Mouse (Mus musculus) Muller cell, postnatal 12 days (primary cell): ENCODE data around the gene Fscn1.

Source experiments
- DNase-seq: peaks from one replicate; pipeline ENCODE4 v3.0.0-alpha.2; 2015; ENCODE audit errors: inconsistent ontology term

Gene Fscn1

DNA sequence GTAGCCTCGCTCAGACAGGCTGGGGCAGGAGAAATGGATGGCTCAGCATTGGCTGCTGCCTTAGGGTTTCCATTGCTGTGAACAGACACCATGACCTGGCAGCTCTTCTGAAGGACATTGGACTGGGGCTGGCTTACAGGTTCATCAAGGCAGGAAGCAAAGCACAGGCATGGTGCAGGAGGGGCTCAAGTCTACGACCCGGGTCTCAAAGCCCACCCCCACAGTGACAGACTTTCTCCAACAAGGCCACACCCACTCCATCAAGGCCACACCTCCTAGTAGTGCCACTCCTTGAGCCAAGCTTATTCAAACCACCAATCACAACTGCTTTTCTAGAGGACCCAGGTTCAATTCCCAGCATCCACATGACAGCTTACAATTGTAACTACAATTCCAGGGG lies 13.8 kb downstream of the Fscn1 start:
- DNase-seq: no peak

DNA sequence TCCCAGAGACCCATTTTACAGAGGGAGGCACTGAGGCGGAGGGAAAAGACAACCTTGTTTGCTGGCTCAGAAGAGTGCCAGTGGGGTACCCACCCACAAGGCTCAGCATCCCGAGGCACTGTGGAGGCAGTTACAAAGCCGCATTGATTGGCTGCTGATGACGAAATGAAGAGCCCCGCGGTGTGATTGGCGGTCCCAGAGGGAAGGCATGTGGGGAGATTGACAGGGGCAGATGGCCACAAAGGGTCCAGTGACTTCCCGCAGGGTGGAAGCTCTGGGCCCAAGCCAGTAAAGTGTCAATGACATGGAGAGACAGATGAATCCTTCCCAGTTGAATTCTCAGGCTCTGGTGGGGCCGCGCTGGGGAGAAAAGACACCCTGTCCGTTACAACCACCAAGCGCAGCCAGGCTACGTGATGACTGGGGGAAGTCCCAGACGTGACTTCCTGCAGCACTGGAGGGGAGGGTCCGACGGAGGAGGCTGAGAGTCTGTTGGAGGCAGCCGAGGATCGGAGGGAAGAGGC lies 14.5 kb downstream of the Fscn1 start:
- peak; percentile 83 for DNase-seq

DNA sequence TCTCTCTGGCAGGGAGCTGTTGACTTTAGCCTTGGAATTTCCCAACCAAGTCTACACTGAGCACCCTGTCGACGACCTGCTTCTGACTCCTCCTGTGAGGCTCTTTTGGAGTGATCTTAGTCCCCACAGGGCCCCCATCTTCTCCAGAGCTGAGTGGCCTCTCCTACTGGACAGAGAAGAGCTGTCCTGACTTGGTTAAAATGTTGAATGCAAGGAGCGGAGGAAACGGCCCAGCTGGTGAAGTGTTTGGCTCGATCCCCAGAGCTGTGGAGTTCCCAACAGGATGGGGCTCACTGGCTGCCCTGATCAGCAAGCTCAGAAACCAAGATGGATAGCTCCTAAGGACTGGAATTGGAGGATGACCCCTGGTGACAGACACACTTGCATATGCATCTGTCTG lies 16.4 kb downstream of the Fscn1 start:
- no peak for DNase-seq

DNA sequence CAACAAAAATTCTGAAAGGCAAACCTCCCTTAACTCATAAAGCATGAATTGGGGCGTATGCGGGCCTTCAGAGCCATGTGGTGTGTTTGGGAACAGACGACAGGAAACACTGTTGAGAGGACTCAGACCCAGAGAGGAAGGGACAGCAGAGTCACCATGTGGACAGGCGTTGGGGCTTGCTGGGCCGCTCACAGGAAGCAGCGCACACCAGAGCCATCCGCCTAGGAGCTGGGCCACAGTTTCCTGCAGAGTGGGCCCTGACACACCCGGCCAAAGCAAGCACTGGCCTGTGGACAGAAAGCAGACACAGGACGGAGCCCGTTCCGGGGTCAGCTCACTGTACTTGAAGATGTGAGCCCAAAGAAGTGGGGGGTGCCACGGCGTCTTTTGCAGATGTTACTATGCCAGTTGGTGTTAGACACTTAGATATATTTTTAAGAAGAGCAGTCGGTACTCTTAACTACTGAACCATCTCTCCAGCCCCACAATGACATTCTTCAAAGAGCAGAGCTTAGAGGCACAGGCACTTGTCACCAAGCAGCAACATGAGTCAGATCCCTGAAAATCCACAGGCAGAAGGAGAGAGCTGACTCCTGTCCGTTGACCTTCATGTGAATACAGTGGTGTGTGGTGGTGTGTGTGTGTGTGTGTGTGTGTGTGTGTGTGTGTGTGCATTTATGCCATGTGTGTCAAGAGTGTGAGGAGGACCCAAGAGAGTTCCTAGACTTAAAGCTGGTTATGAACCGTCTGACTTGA lies 22.1 kb downstream of the Fscn1 start:
- DNase-seq: no peak

DNA sequence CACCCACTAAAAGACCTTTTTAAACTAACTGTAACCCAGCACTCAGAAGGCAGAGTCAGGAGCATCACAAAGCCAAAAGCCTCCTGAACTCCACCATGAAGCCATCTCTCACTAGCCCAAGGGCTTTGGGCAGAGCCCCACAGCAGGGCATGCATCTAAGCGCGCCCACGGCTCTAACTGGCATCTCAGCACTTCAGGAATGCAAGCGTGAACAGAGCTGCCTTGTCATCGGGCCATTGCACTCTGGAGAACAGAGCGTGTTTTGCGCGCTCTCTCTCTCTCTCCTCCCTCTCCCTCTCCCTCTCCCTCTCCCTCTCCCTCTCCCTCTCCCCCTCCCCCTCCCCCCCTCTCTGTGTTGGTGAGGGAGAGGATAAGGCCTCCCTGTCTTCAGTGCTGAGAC lies 23.0 kb downstream of the Fscn1 start:
- peak; percentile 59 for DNase-seq

DNA sequence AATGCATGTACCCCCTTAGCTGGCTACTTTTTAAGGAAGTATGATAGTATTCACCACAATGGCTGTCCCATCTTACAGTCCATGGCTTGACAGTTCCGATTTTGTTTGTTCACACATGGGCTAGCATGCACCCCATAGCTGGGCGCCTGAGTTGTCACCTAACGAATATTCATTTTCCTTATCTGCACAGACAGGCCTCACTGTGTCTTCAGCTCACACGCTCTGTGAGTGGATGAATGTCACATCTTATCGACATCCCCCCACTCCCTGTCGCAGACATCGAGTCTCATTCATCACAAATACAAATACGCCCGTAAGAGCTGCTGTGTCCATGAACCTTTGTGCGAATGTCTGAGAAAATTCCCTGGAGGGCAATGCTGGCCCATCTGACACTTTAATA lies 24.1 kb downstream of the Fscn1 start:
- DNase-seq: no peak

DNA sequence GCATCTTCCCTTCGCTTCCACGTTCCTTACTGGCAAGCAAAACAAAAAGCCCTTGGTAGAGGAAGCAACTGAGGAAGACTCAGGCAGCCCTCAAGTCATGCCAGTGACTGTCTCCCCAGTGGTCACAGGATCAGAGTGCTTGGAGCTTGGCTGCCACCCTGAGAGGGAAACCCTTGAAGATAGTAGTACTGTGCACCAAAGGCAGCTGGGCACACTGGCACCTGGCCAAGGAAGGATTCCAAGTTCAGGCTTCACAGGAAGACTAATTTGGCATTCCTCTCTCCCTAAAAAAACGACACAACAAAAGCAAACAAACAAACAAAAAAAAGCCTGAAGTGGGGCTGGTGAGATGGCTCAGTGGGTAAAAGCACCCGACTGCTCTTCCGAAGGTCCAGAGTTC lies 28.4 kb downstream of the Fscn1 start:
- DNase-seq: peak; percentile 55

DNA sequence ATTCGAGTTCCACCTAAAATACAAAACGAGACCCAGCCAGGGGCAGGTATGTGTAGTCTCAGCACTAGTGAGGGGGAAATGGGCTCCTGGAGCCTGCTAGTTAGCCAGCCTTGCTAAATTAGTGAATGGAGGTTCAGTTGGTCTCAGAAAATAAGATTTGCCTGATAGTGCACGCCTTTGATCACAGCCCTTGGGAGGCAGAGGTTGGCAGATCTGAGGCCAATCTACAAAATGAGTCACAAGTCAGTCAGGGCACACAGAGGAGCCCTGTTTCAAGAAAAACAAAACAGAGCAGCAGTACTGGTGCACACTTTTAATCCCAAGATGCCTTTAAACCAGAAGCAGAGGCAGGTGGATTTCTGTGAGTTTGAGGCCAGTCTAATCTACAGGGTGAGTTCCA lies 29.0 kb downstream of the Fscn1 start:
- DNase-seq: peak; percentile 50

DNA sequence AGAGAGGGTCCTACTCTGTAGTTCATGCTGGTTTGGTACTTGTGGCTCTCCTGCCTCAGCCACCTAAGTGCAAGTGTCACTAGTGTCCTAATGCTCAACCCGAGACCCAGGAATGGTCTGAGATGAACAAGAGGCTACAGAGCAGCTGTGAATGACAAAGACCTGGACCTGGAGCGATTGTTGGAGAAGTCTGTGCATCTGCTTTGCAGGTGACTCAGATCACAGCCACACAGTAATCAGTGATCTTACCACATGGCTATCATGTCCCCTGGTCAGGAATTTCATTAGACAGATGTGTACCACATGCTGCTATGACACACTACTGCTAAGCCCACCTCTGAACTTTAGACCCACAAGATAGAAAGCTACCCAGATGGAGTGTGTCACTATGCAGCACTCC lies 34.6 kb downstream of the Fscn1 start:
- DNase-seq: no peak

DNA sequence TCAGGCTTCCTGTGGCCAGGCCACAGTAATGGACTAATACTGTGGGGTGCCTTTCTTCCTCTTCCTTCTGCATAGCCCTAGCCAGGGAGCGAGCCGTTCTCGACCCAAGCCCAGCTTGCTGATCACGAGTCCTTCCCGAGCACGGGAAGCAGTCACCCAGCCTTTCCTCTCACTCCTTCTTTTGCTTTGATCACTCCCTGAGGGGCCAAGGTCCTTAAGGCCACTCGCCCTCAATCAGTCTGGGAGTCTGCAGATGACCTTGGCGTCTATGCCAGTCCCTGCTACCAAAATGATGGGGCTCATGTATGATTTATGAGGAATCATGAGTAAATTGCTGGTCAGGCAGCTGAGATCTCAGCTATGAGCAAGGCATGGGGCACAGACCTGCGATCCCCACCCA lies 37.4 kb downstream of the Fscn1 start:
- no peak for DNase-seq

DNA sequence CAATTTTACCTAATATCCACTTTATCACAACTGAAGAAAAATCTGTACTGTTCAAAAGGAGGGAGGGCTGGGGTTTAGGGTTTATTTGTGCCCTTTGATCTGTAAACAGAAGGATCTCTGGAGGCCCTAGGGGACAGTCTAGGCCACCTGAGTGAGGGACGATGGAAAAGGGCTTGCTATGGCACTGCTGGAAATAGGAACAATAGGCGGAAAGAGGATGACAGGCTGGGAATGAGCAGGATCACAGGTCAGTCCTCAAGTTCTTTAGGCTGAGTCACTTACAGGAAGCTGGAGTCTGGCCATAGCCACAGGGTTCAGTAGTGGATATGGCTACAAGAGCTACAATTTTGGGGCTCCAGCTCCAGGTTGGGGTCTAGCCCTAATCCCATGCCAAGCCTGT lies 38.0 kb downstream of the Fscn1 start:
- DNase-seq: no peak

DNA sequence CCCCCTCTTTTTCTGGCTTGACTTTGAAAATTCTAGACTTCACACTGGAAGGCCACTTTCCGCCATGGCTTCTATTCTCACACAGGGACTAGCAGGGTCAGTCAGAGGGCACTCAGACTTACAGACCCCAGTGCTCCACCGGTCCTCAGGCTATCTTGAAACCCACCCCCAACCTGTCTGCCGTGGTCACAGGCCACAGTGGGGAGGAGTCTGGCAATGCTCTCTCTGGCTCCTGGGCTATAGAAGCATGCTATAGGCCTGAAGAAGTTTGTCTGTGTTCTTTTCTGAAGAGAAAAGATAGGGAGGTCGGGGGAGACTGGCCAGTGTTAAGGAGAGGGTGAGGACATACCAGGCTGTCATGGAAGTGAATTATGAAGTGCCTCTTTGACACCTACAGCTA lies 39.9 kb downstream of the Fscn1 start:
- DNase-seq: no peak

DNA sequence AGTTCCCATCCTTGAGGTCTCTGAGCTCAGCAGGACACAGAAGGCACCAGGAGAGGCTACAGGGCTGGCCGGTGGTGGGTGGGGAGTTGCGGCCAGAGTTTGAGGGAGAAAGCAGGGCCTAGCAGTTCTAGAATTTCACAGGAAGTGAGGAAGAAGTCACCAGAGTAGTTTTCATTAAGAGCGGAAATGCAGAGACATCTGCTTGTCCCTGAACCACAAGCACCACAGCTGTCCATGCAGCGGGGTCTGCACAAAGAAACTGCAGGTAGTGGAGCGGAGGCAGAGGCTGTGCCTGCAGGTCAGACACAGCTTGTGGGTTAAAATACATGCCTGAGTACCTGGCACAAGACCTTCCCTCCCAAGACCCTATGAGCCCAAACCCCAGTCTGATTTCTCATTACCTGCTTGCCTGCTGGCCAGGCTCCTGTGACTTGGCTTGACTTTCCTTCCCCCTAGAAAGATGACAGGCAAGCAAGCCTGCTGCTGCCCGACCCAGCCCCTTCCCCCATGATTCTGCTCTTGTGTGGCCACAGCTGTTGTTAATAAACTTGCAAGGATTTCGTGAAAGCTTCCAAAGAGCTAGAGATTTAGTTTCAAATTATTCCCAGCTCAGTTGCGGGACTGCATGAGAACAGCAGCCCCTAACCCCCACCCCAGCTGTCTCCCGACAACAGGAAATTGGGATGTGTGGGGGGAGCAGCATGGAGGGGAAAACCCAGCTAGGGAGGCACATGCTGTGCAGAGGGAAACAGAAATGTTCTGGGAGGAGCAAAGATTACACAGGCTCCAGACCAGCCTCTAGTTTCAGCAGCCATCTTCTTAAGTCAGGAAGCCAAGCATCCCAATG lies 40.7 kb downstream of the Fscn1 start:
- no peak for DNase-seq

DNA sequence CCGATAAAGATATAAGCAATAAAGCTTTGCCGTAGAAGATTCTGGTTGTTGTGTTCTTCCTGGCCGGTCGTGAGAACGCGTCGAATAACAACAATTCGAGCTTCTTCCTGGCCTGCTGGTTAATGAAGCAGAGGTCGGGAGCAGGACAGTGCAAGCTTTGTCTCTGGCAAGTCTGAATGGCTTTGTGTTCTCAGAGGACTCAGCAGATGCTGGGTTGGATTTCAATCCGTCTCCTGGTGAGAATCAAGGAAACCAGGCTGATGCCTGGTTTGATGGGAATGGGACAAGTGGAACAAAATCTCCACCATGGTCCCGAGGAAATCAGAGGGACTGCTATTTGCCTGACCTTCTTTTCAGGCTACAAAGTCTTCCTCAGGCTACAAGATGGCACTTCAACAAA lies 49.2 kb downstream of the Fscn1 start:
- DNase-seq: peak; percentile 75

DNA sequence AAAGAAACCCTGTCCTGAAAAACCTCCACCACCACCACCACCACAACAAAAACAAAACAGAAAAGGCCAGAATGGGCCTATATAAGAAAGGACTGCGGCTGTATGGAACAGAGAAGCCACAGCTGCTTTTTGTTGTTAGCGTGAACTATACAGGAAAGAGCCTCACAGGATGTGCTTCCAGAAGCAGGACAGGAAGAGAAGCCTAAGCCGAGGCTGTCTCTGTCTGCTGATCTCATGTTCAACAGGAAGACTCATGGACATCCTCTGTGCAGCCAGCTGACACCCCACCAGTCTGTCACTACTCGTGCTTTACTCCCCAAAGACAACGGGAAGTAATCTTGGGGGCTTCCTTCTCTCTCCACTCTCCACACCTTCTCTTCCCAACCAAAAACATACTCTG lies 57.3 kb downstream of the Fscn1 start:
- no peak for DNase-seq
